Mouse (Mus musculus): ENCODE results near the gene Tha1.

DNA sequence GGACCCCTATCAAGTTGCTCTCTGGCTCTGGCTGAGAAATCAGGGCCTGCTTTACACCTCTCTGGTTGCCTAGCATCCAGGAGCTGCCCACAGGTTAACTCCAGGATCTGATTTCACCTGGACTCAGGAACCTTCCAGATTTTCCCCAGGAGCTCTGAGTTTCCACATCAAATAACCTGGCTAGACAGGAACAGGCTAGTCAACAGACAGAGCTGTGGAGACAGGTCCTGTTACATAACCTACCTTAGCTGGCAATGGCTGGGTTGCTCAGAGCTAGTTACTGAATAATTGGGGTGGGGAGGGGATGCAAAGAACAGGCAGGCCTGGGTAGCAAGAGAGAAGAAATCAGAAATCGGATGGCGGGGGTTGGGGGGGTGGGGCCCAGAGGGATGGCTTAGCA lies 28.3 kb downstream of the Tha1 start:
- TF ChIP-seq POLR2A (IDR thresholded peaks at IDR 0.05; ENCODE audit: insufficient read depth, low read depth, low read length): no peak
- TF ChIP-seq CTCF (IDR thresholded peaks at IDR 0.05): no peak
- TF ChIP-seq EP300 (IDR thresholded peaks at IDR 0.05; ENCODE audit: insufficient read depth, low read depth, low read length): no peak

Data from heart, adult 2 months (tissue).